Mouse (Mus musculus): ENCODE data around the gene Rpgrip1l.

Gene Rpgrip1l

GRCm38 (mm10) chr8:91329056-91329455, 16.0 kb upstream of the Rpgrip1l start:
- no peak for DNase-seq (ENCODE audit: low spot score)

- no peak for DNase-seq (ENCODE audit: low spot score)
Observed at GRCm38 (mm10) chr8:91327471-91328205, 14.6 kb upstream of the Rpgrip1l start.

- no peak for DNase-seq (ENCODE audit: low spot score)
Observed at GRCm38 (mm10) chr8:91326946-91327345, 13.9 kb upstream of the Rpgrip1l start.

- no peak for DNase-seq (ENCODE audit: low spot score)
Observed at GRCm38 (mm10) chr8:91326018-91326417, 13.0 kb upstream of the Rpgrip1l start.

GRCm38 (mm10) chr8:91324916-91325315, 11.9 kb upstream of the Rpgrip1l start:
- DNase-seq (ENCODE audit: low spot score), result no peak

- no peak for DNase-seq (ENCODE audit: low spot score)
Observed at GRCm38 (mm10) chr8:91324271-91324670, 11.2 kb upstream of the Rpgrip1l start.

- DNase-seq (ENCODE audit: low spot score), result no peak
Observed at GRCm38 (mm10) chr8:91323511-91323910, 10.4 kb upstream of the Rpgrip1l start.

- no peak for DNase-seq (ENCODE audit: low spot score)
Observed at GRCm38 (mm10) chr8:91318938-91319729, 6.1 kb upstream of the Rpgrip1l start.

- DNase-seq (ENCODE audit: low spot score), result no peak
Observed at GRCm38 (mm10) chr8:91317567-91318227, 4.6 kb upstream of the Rpgrip1l start.

- no peak for DNase-seq (ENCODE audit: low spot score)
Observed at GRCm38 (mm10) chr8:91312342-91312741, 720 bp downstream of the Rpgrip1l start.

- DNase-seq (ENCODE audit: low spot score), result no peak
Observed at GRCm38 (mm10) chr8:91304481-91305386, 8.3 kb downstream of the Rpgrip1l start.

GRCm38 (mm10) chr8:91298672-91299071, 14.4 kb downstream of the Rpgrip1l start:
- DNase-seq (ENCODE audit: low spot score), result no peak

GRCm38 (mm10) chr8:91295786-91296185, 17.3 kb downstream of the Rpgrip1l start:
- DNase-seq (ENCODE audit: low spot score), result no peak

- DNase-seq (ENCODE audit: low spot score), result no peak
Observed at GRCm38 (mm10) chr8:91290576-91290975, 22.5 kb downstream of the Rpgrip1l start.

- no peak for DNase-seq (ENCODE audit: low spot score)
Observed at GRCm38 (mm10) chr8:91286237-91286636, 26.8 kb downstream of the Rpgrip1l start.

GRCm38 (mm10) chr8:91283815-91284214, 29.2 kb downstream of the Rpgrip1l start:
- no peak for DNase-seq (ENCODE audit: low spot score)

- DNase-seq (ENCODE audit: low spot score), result no peak
Observed at GRCm38 (mm10) chr8:91282655-91283054, 30.4 kb downstream of the Rpgrip1l start.

- DNase-seq (ENCODE audit: low spot score), result no peak
Observed at GRCm38 (mm10) chr8:91281545-91281944, 31.5 kb downstream of the Rpgrip1l start.

- DNase-seq (ENCODE audit: low spot score), result no peak
Observed at GRCm38 (mm10) chr8:91280467-91281212, 32.4 kb downstream of the Rpgrip1l start.

- no peak for DNase-seq (ENCODE audit: low spot score)
Observed at GRCm38 (mm10) chr8:91278060-91278459, 35.0 kb downstream of the Rpgrip1l start.

- DNase-seq (ENCODE audit: low spot score), result no peak
Observed at GRCm38 (mm10) chr8:91276337-91276736, 36.7 kb downstream of the Rpgrip1l start.
